Mouse (Mus musculus) thymus, postnatal 10 days (tissue): ENCODE results near the gene Slc38a2.

Source experiments
- DNase-seq, 2 experiments: peaks; one replicate each; pipeline ENCODE4 v3.0.0; 2021; ENCODE audit warnings: low spot score in 2 of 2

Gene Slc38a2

DNA sequence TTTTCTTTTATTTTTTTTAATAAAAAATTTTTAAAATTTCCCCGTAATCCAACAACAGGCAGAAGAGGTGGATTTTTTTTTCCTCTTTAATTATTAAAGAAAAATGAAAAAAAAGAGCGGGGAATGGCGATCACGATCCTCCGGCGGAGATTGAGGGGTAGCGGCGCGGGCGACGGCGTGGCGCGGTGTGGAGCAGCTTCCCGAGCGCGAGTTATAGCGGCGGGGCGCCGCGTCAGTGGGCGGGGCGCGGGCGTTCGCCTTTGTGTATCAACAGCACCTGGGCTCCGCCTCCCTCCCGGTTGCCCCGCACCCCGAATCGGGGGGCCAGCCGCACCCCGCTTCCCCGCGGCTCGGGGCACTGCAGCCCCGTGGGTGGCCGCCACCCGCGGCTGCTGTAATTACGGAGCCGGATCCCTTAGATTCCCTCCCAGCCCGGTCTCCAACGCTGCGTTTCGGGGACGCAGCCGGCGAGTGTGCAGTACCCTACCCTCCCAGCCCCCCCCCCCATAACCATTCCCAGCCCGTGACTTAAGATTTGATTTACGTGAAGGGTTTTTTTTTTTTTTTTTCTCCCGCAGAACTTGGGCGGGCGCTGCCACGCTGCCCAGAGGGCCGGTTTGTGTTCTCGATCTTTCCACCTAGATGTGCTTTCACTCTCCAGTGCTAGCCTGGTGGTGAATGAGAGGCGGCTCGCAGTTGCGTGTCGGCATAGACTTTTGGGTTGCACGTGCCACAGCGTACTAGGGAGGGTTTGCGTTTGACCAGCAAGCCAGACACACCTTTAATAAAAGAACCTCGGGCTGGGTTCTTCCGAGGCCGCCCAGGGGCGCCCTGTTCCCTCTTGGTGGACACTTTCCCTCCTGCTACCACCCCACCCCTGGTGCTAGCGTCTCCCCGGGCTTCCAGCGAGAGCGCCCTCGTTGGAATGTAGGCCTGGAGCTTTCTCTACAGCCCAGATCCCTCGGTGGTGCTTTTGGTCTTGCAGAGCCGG lies at the start of gene Slc38a2:
Slc38a2 (minus strand) TSS at position 210 of the 991 bp plus-strand sequence.
- DNase-seq: peak; percentile 93 to 95

DNA sequence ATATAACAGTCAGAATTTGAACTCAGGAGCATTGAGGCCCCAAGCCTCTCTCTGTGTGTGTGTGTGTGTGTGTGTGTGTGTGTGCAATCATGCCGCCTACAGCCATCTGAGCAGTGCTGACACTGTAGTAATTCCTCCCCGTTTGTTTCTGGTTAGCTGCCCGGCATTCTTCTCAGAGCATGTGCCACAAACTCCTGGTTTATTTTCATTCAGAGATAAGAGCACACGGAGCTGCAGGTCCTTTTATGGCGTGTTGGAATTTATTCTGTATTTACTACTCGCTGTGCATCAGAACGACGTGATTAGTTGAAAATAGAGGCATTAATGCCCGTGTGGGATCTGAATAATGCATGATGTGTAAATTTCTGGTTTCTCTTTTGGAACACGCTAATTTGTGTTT lies 49.6 kb upstream of the Slc38a2 start:
- DNase-seq: no peak

- DNase-seq: no peak
These were observed 48.0 kb upstream of the Slc38a2 start for GRCm38 (mm10) chr15:96747551-96747950.

DNA sequence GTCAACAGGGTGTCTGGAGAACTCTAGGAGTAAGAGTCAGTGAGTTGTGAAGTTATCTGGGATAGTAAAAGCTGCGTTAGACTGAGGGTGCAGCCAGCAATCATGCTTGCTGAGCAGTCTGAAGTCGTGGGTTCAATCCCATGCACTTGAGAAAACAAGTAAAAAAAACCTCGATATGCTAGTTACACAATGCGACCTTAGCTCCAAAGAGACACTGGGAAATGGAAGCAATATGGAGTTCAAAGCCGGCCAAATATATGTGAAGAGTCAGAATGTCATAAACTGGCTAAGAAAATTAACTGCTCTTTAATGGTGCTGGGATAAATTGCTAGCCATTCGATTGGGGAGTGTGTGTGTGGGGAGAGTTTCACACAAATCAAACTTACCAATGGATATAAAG lies 47.5 kb upstream of the Slc38a2 start:
- DNase-seq: no peak

DNA sequence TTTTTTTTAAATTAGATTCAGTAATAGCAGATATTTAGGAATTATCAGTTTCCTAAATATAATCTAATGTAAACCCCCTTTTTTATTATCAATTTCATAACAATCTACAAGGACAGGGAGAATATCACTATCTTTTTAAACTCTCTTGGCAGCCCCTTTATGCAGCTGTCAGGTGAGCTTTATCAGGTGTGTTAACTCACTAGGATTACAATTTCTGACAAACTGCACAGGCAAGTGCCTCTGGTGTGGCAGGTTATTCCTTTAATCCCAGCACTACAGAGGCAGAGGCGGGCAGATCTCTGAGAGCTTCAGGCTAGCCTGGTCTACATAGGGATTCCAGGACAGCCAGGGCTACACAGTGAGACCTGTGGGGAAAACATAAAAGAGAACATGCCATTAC lies 45.8 kb upstream of the Slc38a2 start:
- DNase-seq: no peak

DNA sequence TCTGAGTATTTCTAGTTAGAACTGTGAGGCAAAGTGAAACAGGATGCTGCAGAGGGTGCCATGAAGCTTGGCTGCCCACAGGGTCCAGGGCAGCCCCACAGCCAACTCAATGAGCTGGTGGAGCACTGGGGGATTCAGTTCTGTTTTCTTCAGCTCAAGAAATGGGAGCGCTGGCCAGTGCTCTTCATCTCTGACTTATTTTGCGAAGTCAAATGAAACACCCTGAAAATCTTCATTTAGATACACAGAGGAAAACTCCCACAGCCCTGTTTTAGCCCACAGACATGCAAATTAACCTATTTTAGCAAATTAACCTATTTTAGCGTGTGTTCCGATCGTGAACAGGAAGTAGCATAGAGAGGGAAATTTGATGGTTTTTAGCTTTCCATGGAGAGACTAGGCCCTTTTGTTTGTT lies 45.4 kb upstream of the Slc38a2 start:
- no peak for DNase-seq

- DNase-seq: no peak
These were observed 44.8 kb upstream of the Slc38a2 start for GRCm38 (mm10) chr15:96744153-96744881.

DNA sequence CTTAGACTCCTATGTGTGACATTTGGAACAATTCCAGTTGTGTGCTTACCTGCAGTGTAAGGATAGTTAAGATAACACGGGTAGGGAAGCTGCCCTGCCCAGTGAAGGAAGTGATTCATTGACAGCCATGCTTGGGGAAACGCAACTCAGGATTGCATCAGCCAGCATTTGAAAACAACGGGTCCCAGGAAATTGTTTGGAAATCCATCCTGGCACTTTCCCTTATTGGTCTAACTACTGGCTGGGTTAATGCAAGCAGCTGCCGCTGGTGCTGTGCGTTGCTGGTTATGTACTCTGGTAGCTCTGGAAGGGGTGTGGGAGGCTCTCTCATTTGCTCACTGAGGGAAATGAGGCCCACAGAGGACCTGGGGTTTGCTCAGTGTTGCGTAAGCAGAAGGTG lies 43.7 kb upstream of the Slc38a2 start:
- DNase-seq: no peak

DNA sequence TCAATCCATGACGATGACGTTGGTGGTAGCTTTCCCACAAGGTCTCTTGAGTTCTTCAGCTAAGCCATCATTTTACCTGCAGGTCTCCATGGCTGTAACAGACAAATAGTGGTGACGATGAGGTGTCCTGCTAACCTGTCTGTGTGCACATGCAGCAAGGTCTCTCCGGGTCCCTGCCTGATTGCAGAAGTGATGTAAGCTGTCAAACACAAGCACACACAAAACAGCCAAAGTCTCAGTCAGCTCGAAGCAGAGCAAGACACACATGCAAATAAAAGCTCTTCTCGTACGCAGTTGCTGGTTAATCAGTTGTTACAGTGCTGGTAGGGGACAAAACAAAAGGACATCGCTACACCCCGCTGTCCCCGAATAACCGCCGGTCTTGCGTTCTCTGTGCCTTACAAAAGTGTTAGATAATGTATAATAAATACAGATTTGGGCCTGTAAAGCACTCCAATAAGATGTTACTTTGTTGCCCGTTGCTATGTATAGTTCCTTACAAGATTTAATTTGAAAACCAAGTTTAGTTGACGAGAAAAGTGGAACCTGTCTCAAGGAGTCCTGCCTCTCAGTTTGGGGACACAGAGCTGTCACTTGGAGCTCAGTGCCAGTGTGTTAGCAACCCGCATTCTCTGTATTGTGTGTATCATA lies 43.2 kb upstream of the Slc38a2 start:
- no peak for DNase-seq

GRCm38 (mm10) chr15:96740865-96741561 lies 41.5 kb upstream of the Slc38a2 start:
- no peak for DNase-seq

DNA sequence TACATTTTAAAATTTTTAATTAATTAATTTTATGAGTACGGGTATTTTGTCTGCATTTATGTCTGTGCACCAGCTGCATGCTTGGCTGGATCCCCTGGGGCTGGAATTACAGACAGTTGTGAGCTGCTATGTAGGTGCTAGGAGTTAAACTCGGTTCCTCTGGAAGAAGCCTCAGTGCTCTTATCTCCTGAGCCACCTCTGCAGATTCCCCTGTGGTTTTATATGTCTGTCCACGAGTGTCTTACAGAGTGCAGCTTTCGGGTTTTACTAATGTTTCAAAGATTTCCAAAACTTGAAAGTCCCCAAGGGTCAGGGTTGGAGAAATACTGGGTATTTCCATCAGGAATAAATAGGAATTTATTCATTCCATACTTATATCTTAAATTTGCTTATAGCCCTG lies 40.6 kb upstream of the Slc38a2 start:
- DNase-seq: no peak

DNA sequence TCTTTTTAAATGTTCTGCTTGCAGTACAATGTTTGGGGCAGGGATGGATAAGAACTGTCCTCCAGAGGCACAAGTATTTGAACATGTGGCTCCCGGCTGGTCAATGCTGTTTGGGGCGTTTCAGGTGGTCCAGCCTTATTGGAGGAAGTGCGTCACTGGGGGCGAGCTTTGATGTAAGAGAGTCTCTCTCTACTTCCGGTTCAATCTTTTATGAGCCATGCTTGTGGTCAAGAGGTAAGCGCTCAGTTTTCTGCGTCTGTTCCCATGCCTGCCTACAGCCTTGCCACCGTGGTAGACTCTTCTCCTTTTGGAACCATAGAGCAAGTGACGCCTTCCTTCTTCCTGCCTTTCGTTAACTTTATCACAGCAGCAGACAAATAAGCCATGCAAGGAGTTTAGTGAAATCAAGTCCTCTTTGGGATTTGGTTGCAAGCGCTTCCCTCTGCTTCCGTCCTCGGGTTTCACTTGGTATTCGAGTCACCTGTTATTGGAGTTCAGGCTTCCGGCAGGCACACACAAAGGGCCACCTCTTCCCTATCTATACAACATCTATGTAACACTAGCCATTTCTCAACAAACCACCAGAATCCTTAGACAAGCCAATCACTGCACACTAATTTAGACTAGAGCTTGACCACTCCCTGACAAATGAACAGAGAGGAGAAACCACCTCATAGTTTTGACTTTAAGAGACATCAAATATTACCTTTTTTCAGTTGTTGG lies 37.3 kb upstream of the Slc38a2 start:
- no peak for DNase-seq

DNA sequence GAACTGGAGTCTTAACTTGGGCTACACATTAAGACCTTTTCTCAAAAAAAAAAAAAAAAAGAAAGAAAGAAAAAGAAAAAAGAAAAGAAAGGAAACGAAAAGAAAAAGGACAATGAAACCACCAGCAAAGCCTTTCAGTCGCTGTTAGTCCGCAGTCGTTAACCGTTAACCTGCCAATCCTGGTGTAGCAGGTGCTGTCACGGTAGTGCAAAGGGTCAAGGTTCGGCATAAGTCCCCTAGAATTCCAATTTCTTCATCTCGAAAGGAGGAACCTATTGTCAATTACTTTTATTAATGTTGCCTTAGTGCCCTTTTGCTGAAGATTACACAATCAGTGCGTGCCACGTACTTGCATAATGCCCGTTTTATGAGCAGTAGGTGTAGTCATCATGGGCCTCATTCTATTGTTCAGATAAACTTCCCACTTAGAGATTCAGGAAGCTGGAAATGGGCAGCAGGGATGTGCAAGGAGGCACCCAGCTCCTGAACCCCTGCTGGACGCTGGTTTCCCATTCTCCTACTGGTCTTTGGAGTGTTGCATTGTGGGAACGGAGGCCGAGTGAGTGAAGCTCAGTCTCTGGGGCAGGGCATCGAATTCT lies 36.1 kb upstream of the Slc38a2 start:
- no peak for DNase-seq

- no peak for DNase-seq
These were observed 34.9 kb upstream of the Slc38a2 start for GRCm38 (mm10) chr15:96734423-96734822.

GRCm38 (mm10) chr15:96730416-96730815 lies 30.9 kb upstream of the Slc38a2 start:
- no peak for DNase-seq

DNA sequence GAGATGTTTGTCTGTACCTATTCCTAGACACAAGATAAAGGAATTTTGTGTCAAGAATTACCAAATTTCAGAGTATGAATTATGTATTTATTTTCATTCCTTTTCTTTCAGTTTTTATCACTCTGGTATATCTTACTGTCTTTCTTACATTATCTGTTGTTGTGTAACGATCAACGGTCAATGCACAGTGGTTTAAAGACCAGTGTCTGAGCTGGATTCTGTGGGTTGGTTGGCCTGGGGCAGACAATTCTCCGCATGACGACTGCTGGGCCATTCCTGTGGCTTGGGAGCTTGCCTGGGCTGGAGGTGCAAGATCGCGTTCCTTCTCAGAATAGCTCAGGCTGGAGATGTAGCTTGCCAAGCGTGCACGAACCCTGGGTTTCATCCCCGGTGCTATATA lies 30.3 kb upstream of the Slc38a2 start:
- no peak for DNase-seq

DNA sequence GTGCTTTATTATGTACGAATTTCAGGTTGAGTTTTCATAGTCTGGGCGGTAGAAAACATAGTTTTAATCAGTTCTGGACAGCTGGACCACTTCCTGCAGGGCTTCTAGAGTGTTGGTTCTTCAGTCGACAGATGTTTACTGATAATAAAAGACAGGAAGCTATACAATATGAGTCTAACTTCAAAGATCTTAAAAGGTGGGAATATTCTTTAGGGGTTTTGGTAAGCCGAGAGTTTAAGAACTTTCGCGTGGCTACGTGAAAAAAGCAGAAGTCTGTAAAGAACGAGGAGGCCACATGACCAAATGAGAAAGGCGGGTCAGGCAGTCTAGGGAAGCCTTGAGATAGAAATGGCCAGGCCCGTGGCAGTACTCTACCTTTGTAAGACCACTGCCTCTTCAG lies 29.5 kb upstream of the Slc38a2 start:
- no peak for DNase-seq

DNA sequence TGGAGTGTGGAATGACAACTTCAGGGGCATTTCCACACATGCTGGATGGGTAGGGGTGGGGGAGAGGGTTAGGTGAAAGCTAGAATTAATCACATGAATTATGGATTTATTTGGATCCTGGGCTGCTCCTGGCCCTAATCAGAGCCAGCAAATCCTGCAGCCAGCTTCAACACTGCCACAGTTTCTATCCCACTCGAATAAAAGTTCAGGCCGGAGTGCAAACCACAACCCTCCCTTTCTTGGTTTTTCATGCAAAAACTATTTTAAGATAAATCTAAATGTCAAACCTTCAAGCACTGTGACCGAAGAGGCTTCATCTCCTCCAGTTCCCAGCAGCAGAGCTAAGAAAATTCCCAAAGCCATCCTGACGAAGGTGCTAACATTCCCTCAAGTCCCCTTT lies 28.8 kb upstream of the Slc38a2 start:
- no peak for DNase-seq

DNA sequence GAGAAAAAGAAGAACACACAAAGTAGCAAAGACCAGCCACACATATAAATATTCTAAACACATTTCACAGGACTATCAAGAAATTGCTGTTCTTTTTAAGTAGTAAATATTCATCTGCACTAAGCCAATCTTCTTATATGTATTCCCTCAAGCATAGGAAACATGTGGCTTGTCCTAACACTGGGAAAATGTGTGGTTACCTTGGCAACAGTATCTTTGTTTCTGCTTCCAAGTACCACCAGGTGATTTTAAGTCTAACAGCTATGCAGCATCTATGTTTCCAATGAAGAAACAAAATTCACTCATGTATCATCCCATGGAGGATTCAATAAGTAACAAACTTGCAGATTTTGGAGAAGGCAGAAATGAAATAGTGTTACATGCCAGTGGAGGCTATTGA lies 25.0 kb upstream of the Slc38a2 start:
- DNase-seq: no peak

- no peak for DNase-seq
These were observed 22.7 kb upstream of the Slc38a2 start for GRCm38 (mm10) chr15:96722228-96722627.

GRCm38 (mm10) chr15:96720146-96720545 lies 20.6 kb upstream of the Slc38a2 start:
- peak; percentile 23 to 25 for DNase-seq
